Mouse (Mus musculus) midbrain, embryonic 16.5 days (tissue): ENCODE results near the gene S100a16. TPM values are rescaled to one million over a fixed set of nuclear protein-coding genes. Genes with fewer than 3 reads are reported as not detected.
A peak's percentile ranks its signal among the peaks of the same experiment; 100 is the strongest.

Experiments
- ATAC-seq: fragments of 200-750 bp; cut with Nextera tagmentation; 2 replicates; pipeline ENCODE4 v1.8.0; 2017; ENCODE audit warnings: moderate TSS enrichment
- H3K27ac ChIP-seq: fragments of 300-500 bp; sonication (generic); 2 replicates; pipeline ENCODE4 v1.5.1; 2014; ENCODE audit warnings: mild to moderate bottlenecking, low read length, mixed read lengths
- H3K27me3 ChIP-seq: fragments of 300-500 bp; sonication (generic); 2 replicates; pipeline ENCODE4 v1.6.1; 2014; ENCODE audit warnings: low read depth, low read length, mixed read lengths; ENCODE audit not compliant: control insufficient read depth, insufficient read depth
- H3K36me3 ChIP-seq: fragments of 300-500 bp; sonication (generic); 2 replicates; pipeline ENCODE4 v1.6.1; 2014; ENCODE audit warnings: mild to moderate bottlenecking, low read length, moderate library complexity, mixed read lengths; ENCODE audit not compliant: control insufficient read depth, insufficient read depth
- H3K4me1 ChIP-seq: fragments of 300-500 bp; sonication (generic); 2 replicates; pipeline ENCODE4 v1.6.1; 2014; ENCODE audit warnings: mild to moderate bottlenecking, low read length, mixed read lengths; ENCODE audit not compliant: control insufficient read depth, insufficient read depth
- H3K4me2 ChIP-seq: fragments of 300-500 bp; sonication (generic); 2 replicates; pipeline ENCODE4 v1.6.1; 2014; ENCODE audit warnings: mild to moderate bottlenecking, low read length, mixed read lengths
- H3K4me3 ChIP-seq: fragments of 300-500 bp; sonication (generic); 2 replicates; pipeline ENCODE4 v1.5.1; 2014; ENCODE audit warnings: low read depth, mild to moderate bottlenecking, low read length, moderate library complexity, mixed read lengths
- H3K9ac ChIP-seq: fragments of 300-500 bp; sonication (generic); 2 replicates; pipeline ENCODE4 v1.6.1; 2014; ENCODE audit warnings: low read depth, low read length, mixed read lengths
- H3K9me3 ChIP-seq: fragments of 300-500 bp; sonication (generic); replicated peaks from 2 replicates; pipeline ENCODE4 v1.6.1; 2014; ENCODE audit warnings: mild to moderate bottlenecking, low read length, mixed read lengths; ENCODE audit not compliant: control insufficient read depth, poor library complexity, severe bottlenecking
- WGBS: fragments of 180-500 bp; shearing (Covaris S2); extraction: QIAGEN DNeasy Blood & Tissue Kit; methylation state at CpG from one replicate; pipeline ENCODE4 v1.1.7; 2014; 5-methylcytosine and 5-hydroxymethylcytosine counted together
- polyA plus RNA-seq: library from polyadenylated mRNA; unstranded; fragments of >200 nt; fragmentation: Nextera tagmentation; extraction: Ambion mirVana; gene quantifications from 2 replicates; pipeline ENCODE4 v1.2.1, GENCODE M21; 2015

Gene S100a16
- polyA plus RNA-seq, 1 experiment from 2014 or later = 36.5 TPM

DNA sequence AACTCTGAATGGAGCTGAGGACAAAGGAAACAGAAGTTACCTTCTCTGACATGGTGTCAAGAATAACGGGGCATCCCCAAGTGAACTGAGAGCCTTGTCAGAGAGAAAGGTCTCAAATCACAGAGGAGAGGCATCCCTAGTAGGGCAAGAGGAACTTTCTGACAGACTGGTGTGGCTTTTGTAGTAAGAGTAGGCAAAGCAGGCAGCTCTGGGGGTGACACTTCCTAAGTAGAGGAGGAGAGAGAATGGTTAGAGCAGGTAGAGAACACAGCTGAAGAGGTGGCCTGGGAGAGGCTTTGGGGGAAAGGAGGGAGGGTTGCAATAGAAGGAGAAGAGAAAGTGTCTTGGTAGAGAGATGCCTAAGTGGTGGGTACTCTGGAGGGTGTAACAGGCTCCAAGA lies 1.6 kb upstream of the S100a16 start:
- Histone ChIP-seq H3K4me2 (no peak overlapping the region), H3K27ac (no peak overlapping the region), H3K27me3 (no peaks in the 10 kb centered on the region), H3K9ac (no peak overlapping the region), H3K4me3 (no peak overlapping the region), H3K4me1 (no peaks in the 10 kb centered on the region), H3K36me3 (no peaks in the 10 kb centered on the region), H3K9me3 (no peaks in the 10 kb centered on the region)
- no peak for ATAC-seq
- WGBS = 68% methylated on average over 1 of the region's 1 CpGs

DNA sequence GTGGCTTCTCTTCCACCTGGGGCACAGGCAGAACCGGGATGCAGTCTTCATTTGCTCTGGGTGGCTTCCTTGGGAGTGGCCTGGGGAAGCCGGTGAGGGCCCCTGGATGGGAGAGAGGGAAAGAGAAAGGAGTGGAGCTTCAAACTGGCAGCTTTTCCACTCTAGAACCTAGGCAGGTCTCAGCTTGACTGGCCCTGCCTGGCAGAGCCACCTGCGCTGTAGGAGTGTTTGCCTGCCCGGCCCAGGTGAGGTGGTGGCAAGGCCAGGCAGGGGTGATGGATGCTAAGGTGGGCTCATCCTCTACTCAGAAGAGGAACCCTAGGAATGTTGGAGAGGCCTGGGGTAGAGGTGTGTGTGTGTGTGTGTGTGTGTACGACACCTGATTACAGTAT lies 847 bp downstream of the S100a16 start:
- no peaks in the 10 kb centered on the region for H3K27me3 ChIP-seq
- no peak overlapping the region for H3K4me3 ChIP-seq
- no peaks in the 10 kb centered on the region for H3K9me3 ChIP-seq
- no peak overlapping the region for H3K9ac ChIP-seq
- no peak overlapping the region for H3K27ac ChIP-seq
- WGBS = 88% methylated on average over 5 of the region's 5 CpGs
- 0 out of 2 replicates have a peak, but pooled peaks cover 3% of the 10 kb centered on the region for H3K4me1 ChIP-seq
- H3K4me2 ChIP-seq = no peak overlapping the region
- H3K36me3 ChIP-seq = no peaks in the 10 kb centered on the region
- no peak for ATAC-seq

DNA sequence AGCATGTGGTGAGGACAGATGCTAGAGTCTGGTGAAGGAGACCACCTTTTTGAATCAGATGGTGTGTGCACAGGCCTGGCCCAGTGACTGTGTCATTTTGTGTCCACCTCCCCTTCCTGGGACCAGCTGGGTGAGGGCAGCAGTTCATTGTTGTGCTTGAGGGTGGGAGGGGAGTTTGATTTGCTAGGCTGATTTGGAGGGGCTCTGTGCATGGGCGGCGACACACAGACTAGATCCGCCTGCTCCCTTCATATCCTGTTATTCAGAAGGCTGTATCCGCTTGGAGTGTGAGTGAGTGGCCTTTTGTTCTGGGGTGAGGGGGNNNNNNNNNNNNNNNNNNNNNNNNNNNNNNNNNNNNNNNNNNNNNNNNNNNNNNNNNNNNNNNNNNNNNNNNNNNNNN lies 3.9 kb downstream of the S100a16 start:
- no peak overlapping the region for H3K9ac ChIP-seq
- H3K4me3 ChIP-seq = no peak overlapping the region
- no peak overlapping the region for H3K27ac ChIP-seq
- no peaks in the 10 kb centered on the region for H3K27me3 ChIP-seq
- no peaks in the 10 kb centered on the region for H3K36me3 ChIP-seq
- 14% methylated on average over 4 of the region's 4 CpGs for WGBS
- no peak overlapping the region for H3K4me2 ChIP-seq
- peak; percentile 63; the same call in 1 of the 2 replicates for ATAC-seq
- H3K4me1 ChIP-seq = 0 out of 2 replicates have a peak, but pooled peaks cover 3% of the 10 kb centered on the region
- H3K9me3 ChIP-seq = no peaks in the 10 kb centered on the region

DNA sequence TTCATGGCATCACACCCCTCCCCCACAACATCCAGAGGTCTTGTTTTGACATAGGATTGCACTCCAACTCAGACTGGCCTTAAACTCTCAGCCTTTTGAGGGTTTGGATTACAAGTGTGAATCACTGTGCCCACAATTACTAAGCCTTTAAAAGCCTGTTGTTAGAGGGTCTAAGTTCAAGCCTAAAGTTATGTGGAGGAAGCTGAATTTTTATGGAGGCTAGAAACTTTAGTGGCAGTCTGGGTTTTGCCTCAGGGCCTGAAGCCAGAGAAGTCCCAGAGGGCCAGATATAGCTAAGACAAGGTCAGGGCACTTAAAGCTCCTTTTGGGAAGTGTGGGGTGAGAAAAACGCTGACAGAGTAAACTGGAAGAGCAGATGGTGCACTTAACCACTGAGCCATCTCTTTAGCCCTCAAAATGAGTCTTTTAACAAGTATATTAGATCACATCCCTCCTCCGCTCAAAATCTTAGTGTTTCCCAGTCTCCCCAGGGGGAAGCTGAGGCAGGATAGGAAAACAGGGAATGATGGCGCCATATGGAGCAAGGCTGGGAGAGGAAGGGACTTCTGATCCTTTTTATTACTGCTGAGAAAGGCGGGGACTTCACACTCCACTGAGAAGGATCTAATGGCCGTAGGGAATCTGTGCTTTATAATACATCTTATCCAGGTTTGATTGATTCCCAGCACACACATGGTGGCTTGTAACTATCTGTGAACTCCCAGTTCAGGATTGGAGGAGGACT lies 12.8 kb downstream of the S100a16 start:
- H3K9ac ChIP-seq = no peak overlapping the region
- H3K9me3 ChIP-seq = no peaks in the 10 kb centered on the region
- no peak overlapping the region for H3K4me3 ChIP-seq
- no peaks in the 10 kb centered on the region for H3K36me3 ChIP-seq
- WGBS = 59% methylated on average over 5 of the region's 5 CpGs
- no peak overlapping the region for H3K27ac ChIP-seq
- no peaks in the 10 kb centered on the region for H3K4me1 ChIP-seq
- no peaks in the 10 kb centered on the region for H3K27me3 ChIP-seq
- no peak for ATAC-seq
- H3K4me2 ChIP-seq = no peak overlapping the region

DNA sequence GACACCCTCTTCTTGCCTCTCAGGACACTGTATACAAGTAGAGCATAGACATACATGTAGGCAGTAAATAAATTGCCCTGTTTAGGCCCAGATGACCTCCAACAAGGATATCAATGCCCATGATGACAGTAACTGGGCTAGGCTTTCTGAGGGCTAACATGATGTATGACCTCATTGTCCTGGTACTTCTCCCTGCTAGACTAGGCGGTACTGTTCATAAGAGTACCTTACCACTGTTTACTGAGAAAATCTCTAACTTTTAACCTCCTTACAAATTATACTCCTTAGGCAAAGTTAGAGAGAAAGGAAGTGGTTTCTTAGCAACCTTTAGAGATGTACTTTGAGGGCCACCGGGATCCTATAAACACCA lies 13.4 kb downstream of the S100a16 start:
- no peak overlapping the region for H3K4me3 ChIP-seq
- H3K4me1 ChIP-seq = no peaks in the 10 kb centered on the region
- H3K36me3 ChIP-seq = no peaks in the 10 kb centered on the region
- H3K4me2 ChIP-seq = no peak overlapping the region
- no peak overlapping the region for H3K27ac ChIP-seq
- no peaks in the 10 kb centered on the region for H3K9me3 ChIP-seq
- no peaks in the 10 kb centered on the region for H3K27me3 ChIP-seq
- ATAC-seq = no peak
- 98% methylated on average over 2 of the region's 2 CpGs for WGBS
- no peak overlapping the region for H3K9ac ChIP-seq

DNA sequence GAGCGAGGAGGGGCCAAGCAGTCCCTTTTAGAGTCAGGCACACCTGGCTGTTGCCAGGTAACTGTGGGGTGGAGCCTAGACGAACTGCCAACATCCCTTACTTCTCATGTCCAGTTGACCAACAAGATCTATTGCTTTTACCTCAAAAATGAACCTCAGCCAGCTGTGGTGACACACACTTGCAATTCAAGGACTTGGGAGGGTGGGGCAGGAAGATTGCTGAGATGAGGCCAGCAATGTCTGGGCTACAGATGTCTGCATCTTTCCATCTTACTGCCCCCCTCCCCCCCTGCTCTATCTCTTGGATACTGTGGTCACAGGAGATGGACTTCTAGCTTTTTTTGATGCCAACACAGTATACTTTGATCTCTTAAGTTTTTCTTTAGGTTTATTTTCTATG lies 15.2 kb downstream of the S100a16 start:
- no peaks in the 10 kb centered on the region for H3K9me3 ChIP-seq
- no peaks in the 10 kb centered on the region for H3K4me1 ChIP-seq
- 79% methylated on average over 2 of the region's 2 CpGs for WGBS
- no peak overlapping the region for H3K27ac ChIP-seq
- no peak overlapping the region for H3K4me3 ChIP-seq
- no peaks in the 10 kb centered on the region for H3K27me3 ChIP-seq
- H3K36me3 ChIP-seq = no peaks in the 10 kb centered on the region
- H3K4me2 ChIP-seq = no peak overlapping the region
- no peak for ATAC-seq
- no peak overlapping the region for H3K9ac ChIP-seq

DNA sequence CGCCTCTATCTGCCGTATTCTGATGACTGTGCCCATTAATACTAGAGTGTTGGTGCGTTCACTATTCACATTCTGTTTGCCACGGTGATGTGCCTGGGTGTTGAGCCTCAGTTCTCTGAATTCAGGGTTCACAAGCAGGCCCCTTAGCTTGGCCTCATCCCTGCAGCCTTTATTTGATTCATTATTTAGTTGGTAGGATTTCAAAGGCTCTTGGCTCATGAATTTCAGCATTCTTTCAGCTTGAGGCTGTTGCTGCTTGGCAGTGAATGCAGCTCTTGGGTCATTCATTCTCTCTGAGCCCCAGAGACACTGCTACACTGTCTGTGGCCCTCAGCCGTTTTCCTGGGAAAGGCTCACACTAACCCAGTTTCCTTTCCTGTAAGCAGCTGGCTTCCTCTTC lies 18.9 kb downstream of the S100a16 start:
- H3K4me1 ChIP-seq = no peaks in the 10 kb centered on the region
- H3K4me2 ChIP-seq = no peak overlapping the region
- H3K9me3 ChIP-seq = no peaks in the 10 kb centered on the region
- no peak overlapping the region for H3K4me3 ChIP-seq
- H3K9ac ChIP-seq = no peak overlapping the region
- H3K36me3 ChIP-seq = no peaks in the 10 kb centered on the region
- no peaks in the 10 kb centered on the region for H3K27me3 ChIP-seq
- H3K27ac ChIP-seq = peak overlapping the region; percentile 56
- peak; percentile 89 for ATAC-seq
- WGBS = 24% methylated on average over 5 of the region's 5 CpGs

DNA sequence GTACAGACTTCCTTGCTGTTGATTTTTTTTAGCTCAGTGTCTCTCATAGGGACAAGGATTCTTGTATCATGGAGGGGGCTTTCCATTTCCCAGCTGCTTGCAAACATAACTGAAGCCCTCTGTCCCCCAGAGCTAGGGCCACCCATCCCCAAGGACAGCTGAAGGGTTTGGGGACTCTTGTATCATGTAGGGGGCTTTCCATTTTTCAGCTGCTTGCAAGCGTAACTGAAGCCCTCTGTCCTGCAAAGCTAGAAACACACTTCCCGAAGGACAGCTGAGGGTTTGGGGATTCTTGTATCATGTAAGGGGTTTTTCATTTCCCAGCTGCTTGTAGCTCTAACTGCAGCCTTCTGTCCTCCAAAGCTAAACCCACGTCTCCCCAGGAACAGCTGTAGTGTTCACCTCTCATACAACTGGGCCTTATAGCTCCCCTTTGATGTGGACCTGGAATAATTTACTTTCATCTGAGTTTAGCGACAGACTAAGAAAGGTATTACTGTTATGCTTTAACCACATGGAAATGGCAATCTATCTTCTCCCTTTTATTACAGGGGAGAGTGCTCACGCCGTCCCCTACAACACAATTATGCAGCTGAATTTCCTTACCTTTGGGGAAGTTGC lies 23.1 kb downstream of the S100a16 start, which contains the start of gene S100a3:
S100a3 (plus strand) TSS at position 571 of the 621 bp plus-strand sequence.
- ATAC-seq = no peak
- Histone ChIP-seq H3K4me3 (no peak within 1 kb of the TSS), H3K27ac (no peak within 1 kb of the TSS), H3K9ac (no peak within 1 kb of the TSS), H3K4me1 (no peaks in the 10 kb centered on the region), H3K4me2 (no peak within 1 kb of the TSS), H3K9me3 (no peaks in the 10 kb centered on the region), H3K27me3 (no peaks in the 10 kb centered on the region), H3K36me3 (no peaks in the 10 kb centered on the region)
- WGBS = 86% methylated on average over 6 of the region's 6 CpGs

DNA sequence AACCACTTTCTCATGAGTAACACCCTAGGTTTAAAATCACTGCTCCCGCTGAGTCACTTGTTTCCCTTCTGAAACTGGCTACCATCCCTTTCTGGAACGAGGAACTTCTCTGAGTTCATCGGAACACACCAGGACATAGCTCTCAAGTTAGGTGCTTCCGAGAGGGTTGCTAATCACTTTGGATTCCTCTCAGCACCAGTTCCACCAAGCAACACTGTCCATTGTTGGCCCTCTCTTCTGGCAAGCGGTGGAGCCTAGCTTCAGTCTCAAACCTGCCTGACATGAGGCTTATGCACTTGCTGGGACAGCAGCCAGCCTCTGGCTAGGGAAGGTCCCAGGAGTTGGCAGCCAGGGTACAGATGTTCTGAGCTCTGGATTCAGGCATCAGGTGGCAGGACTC lies 37.6 kb downstream of the S100a16 start:
- no peak overlapping the region for H3K4me3 ChIP-seq
- no peak for ATAC-seq
- 89% methylated on average over 5 of the region's 5 CpGs for WGBS
- no peak overlapping the region for H3K4me2 ChIP-seq
- H3K27me3 ChIP-seq = no peaks in the 10 kb centered on the region
- no peaks in the 10 kb centered on the region for H3K4me1 ChIP-seq
- no peaks in the 10 kb centered on the region for H3K36me3 ChIP-seq
- no peaks in the 10 kb centered on the region for H3K9me3 ChIP-seq
- no peak overlapping the region for H3K9ac ChIP-seq
- no peak overlapping the region for H3K27ac ChIP-seq
